Mouse (Mus musculus) ES-E14 (cell line): Measurements from ENCODE around the gene Rara. TPM values are rescaled to one million over a fixed set of nuclear protein-coding genes. Genes with fewer than 3 reads are reported as not detected.
A peak's percentile ranks its signal among the peaks of the same experiment; 100 is the strongest.

Source experiments
- DNase-seq: peaks from one replicate; pipeline ENCODE4 v3.0.0-alpha.2; 2013; ENCODE audit warnings: low read depth, low spot score
- H3K27ac ChIP-seq: 2 replicates; pipeline ENCODE4 v1.5.1; 2012; ENCODE audit warnings: low read depth, mild to moderate bottlenecking, low read length, moderate library complexity, mixed read lengths; ENCODE audit not compliant: poor library complexity, insufficient read depth, severe bottlenecking
- H3K36me3 ChIP-seq: 2 replicates; pipeline ENCODE4 v1.6.1; 2012; ENCODE audit warnings: mild to moderate bottlenecking, low read length, moderate library complexity, mixed read lengths; ENCODE audit not compliant: control insufficient read depth, poor library complexity, insufficient read depth, severe bottlenecking
- H3K4me1 ChIP-seq, 2 experiments: fragments of 150-350 bp in 1 of 2; sonication (generic) in 1 of 2; 2 replicates each; pipeline ENCODE4 v1.6.1; 2012; ENCODE audit warnings: low read length in 2 of 2, mild to moderate bottlenecking in 1 of 2, mixed read lengths in 1 of 2; ENCODE audit not compliant: control insufficient read depth in 2 of 2, insufficient read depth in 2 of 2, poor library complexity in 1 of 2
- H3K4me3 ChIP-seq, 2 experiments: fragments of 150-350 bp in 1 of 2; sonication (generic) in 1 of 2; 2 replicates each; pipeline ENCODE4 v1.5.1; 2012; ENCODE audit warnings: low read length in 2 of 2, low read depth in 1 of 2, mild to moderate bottlenecking in 1 of 2, mixed read lengths in 1 of 2; ENCODE audit not compliant: insufficient read depth in 1 of 2, poor library complexity in 1 of 2, severe bottlenecking in 1 of 2
- H3K9ac ChIP-seq: 2 replicates; pipeline ENCODE4 v1.6.1; 2012; ENCODE audit warnings: low read depth, mild to moderate bottlenecking, low read length, mixed read lengths; ENCODE audit not compliant: poor library complexity, insufficient read depth, severe bottlenecking
- H3K9me3 ChIP-seq: fragments of 150-350 bp; sonication (generic); 2 replicates; pipeline ENCODE4 v1.6.1; 2012; ENCODE audit warnings: low read depth, mild to moderate bottlenecking, low read length; ENCODE audit not compliant: control insufficient read depth, insufficient read depth
- CHD2 ChIP-seq: IDR thresholded peaks from 2 replicates; pipeline ENCODE4 v1.6.1; 2014; ENCODE audit warnings: mild to moderate bottlenecking, low read depth, low read length, inconsistent platforms
- HCFC1 ChIP-seq: IDR thresholded peaks from 2 replicates; pipeline ENCODE4 v1.6.1; 2012; ENCODE audit warnings: low read length, inconsistent platforms, borderline replicate concordance; ENCODE audit not compliant: insufficient read depth
- MAFK ChIP-seq: IDR thresholded peaks from 2 replicates; pipeline ENCODE4 v1.6.1; 2014; ENCODE audit warnings: mild to moderate bottlenecking, low read depth, low read length, inconsistent platforms; ENCODE audit not compliant: insufficient read depth
- ZC3H11A ChIP-seq: IDR thresholded peaks from 2 replicates; pipeline ENCODE4 v1.6.1; 2012; ENCODE audit warnings: low read depth, mild to moderate bottlenecking, inconsistent platforms, low read length, borderline replicate concordance
- ZNF384 ChIP-seq: IDR thresholded peaks from 2 replicates; pipeline ENCODE4 v1.6.1; 2012; ENCODE audit warnings: low read depth, low read length, inconsistent platforms
- in situ Hi-C, 2 experiments: fragments of 600-800 bp; cut with MboI; formaldehyde crosslinking; loops; one replicate each; pipeline ENCODE4 v1.15.1; 2025; ENCODE audit warnings: low sequenced_read_pairs in 2 of 2, inconsistent platforms in 1 of 2; ENCODE audit not compliant: unreplicated experiment in 2 of 2
- total RNA-seq: library from RNA; depleted of rRNA; stranded (reverse); fragments of 300-350 nt; gene quantifications from 2 replicates; pipeline ENCODE4 v1.2.3, GENCODE M21; 2012

The Rara gene
- total RNA-seq, 1 experiment = 25.8 TPM

DNA sequence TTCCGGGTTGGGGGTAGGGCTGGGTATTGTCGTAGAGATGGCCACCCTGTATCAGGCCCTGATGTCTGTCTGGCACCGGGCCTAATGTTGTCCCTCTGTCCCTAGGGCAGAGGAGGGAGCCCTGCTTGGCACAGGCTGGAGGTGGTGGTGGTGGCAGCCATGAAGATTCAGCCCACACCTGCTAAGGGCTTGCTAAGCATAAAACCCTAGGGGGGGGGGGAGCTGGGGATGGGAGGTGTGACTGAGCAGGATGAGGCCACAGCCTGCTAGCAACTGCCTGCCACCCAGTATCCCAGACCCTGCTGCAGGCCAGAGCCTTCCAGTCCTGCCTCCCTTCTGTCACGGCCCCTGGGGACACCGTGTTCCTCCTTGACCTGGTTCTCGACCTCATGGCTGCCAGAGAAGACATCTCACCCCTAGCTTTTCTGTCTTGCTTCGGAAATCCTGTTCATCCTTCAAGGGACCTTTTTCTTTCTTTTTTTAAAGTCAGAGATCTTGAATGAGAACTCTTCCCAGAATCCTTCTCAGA lies 28.2 kb downstream of the Rara start:
- no peaks in the 10 kb centered on the region for H3K9me3 ChIP-seq
- TF ChIP-seq ZC3H11A (no peak), MAFK (no peak), ZNF384 (no peak), HCFC1 (no peak), CHD2 (no peak)
- in situ Hi-C loops = no loop called here
- no peak for DNase-seq
- H3K4me3 ChIP-seq = peak overlapping the region in 1 of 2 experiments; percentile 47; a peak in 2 of 4 replicates
- H3K9ac ChIP-seq = peak overlapping the region; percentile 42; the same call in 1 of the 2 replicates
- peak overlapping the region; percentile 89; the same call in 1 of the 2 replicates for H3K27ac ChIP-seq
- peaks cover 1% of the 10 kb centered on the region; the same call in 1 of the 2 replicates for H3K36me3 ChIP-seq
- H3K4me1 ChIP-seq = peaks cover 9 to 39% of the 10 kb centered on the region in 2 experiments

DNA sequence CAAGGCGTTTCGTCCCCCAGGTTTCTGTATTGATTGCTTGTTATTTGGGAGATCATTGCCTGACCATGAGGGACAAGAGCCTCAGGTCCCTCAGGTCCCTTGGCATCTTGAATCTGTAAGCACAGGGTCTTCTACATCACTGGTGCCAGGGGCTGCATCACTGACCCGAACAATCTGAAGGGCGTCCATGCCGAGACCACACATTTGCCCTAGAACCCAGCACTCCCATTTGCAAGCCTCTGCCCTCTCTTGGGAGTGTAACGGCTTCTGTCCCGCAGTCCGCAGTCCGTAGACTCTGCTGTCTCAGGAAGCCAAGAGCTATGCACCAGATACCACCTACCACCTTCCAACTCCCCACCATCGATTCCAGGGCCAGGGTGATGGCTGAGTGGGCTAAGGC lies 28.7 kb downstream of the Rara start:
- H3K9me3 ChIP-seq = no peaks in the 10 kb centered on the region
- no peak overlapping the region; the same call in 1 of the 2 replicates for H3K9ac ChIP-seq
- H3K4me3 ChIP-seq = no peak overlapping the region
- peaks cover 1% of the 10 kb centered on the region; the same call in 1 of the 2 replicates for H3K36me3 ChIP-seq
- H3K27ac ChIP-seq = no peak overlapping the region
- TF ChIP-seq HCFC1 (no peak), CHD2 (no peak), MAFK (no peak), ZC3H11A (no peak), ZNF384 (no peak)
- H3K4me1 ChIP-seq = peaks cover 9 to 36% of the 10 kb centered on the region in 2 experiments
- DNase-seq = no peak
- in situ Hi-C loops = no loop called here

DNA sequence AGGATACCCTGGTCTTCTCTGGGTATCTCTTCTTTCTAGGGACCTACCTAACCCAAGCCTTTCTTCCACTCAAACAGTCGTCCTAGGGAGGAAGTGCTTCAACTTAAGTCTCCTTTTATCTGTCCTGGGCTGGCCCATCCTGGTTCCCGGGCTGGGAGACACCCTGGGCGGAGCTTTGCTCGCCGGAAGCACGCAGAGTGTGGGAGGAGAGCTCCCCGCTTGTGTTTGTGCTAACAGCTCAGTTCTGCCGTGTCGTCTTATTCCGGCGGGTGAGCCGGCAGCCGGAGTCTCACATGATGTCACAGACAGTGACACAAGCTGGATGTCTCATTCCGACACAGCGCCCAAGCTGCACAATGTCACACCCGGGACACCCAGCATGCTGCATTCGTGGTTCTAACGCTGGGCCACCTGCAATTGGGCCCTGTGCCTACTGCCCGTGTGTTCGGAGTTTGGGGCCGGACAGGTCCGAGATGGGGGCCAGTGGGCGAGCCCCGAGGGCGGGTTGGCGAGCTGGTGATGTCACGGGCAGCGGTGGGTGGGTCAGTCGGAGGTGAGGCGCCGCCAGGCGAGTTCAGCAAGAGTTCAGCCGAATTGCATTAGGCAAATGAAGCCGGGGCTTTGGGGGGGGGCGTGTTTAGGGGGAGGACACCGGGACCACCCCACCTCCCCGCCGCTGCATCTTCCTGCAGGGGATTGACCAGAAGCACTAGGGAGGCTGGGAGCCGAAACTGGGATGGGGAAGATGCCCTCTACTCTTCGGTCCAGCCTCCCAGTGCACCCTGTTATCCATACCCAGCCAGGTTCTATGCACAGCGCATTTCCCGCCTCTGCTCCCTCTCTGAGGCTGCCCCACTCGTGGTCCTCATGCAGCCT lies 32.1 kb downstream of the Rara start:
- Histone ChIP-seq H3K9me3 (no peaks in the 10 kb centered on the region), H3K9ac (peak overlapping the region; percentile 80), H3K36me3 (0 out of 2 replicates have a peak, but pooled peaks cover 1% of the 10 kb centered on the region), H3K27ac (peak overlapping the region; percentile 83), H3K4me1 (peaks cover 6 to 22% of the 10 kb centered on the region in 2 experiments), H3K4me3 (peak overlapping the region; percentile 70 to 74)
- in situ Hi-C loops = no loop called here
- TF ChIP-seq HCFC1 (no peak), CHD2 (no peak), ZC3H11A (no peak), ZNF384 (no peak), MAFK (no peak)
- DNase-seq = no peak

DNA sequence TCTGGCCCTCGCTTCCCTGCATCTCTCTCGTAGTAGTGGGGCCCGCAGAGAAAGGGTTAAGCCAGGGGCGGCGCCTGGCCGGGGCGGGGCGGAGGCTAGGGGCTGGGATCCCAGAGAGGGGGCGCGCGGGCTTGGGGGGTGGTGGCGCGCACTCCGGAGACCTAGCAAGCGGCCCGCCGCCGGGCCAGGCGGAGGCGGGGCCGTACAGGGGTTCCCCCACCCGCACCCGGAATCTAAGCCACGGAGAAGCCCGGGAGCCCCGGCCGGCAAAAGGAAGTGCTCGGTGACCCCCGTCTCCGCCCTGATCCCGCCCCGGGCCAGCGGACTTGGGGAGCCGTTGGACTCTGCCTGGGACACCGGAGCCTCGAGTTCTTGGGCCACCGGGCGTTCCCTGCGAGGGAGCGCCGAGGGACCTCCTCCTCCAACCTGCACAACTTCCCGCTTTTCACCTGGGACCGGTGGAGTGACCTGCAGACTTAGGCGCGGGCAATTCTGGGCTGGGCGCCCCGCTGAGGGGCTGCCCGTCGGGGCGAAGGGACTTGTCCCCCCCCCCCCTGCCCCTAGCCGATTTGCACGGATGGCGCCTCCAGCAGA lies 32.8 kb downstream of the Rara start:
- Histone ChIP-seq H3K36me3 (0 out of 2 replicates have a peak, but pooled peaks cover 1% of the 10 kb centered on the region), H3K9ac (peak overlapping the region; percentile 80), H3K9me3 (no peaks in the 10 kb centered on the region), H3K27ac (peak overlapping the region; percentile 83), H3K4me1 (peaks cover 5 to 20% of the 10 kb centered on the region in 2 experiments), H3K4me3 (peak overlapping the region; percentile 70 to 74)
- no peak for DNase-seq
- TF ChIP-seq CHD2 = no peak
- TF ChIP-seq HCFC1 = peak; percentile 52; the same call in 1 of the 2 replicates
- in situ Hi-C loops = no loop called here
